Mouse (Mus musculus) CH12.LX (cell line): ENCODE results near the gene Sema6d.

ENCODE experiments used
- CTCF ChIP-seq, 2 experiments: IDR thresholded peaks in 1 of 2; conservative IDR thresholded peaks in 1 of 2; 2 replicates each; pipeline ENCODE4 v1.5.1; 2011 to 2012; ENCODE audit warnings: low read depth in 2 of 2, low read length in 2 of 2, improper control_type of control experiment in 1 of 2, inconsistent platforms in 1 of 2, mild to moderate bottlenecking in 1 of 2, moderate library complexity in 1 of 2
- EP300 ChIP-seq: IDR thresholded peaks from 2 replicates; pipeline ENCODE4 v1.6.1; 2011; ENCODE audit warnings: low read length, improper control_type of control experiment
- ETS1 ChIP-seq: conservative IDR thresholded peaks from 2 replicates; pipeline ENCODE4 v1.6.1; 2012; ENCODE audit warnings: low read depth, mild to moderate bottlenecking, inconsistent platforms, low read length, improper control_type of control experiment, moderate library complexity
- MAX ChIP-seq: IDR thresholded peaks from 2 replicates; pipeline ENCODE4 v1.6.1; 2011; ENCODE audit warnings: low read length, improper control_type of control experiment
- MEF2A ChIP-seq: IDR thresholded peaks from 2 replicates; pipeline ENCODE4 v1.6.1; 2014; ENCODE audit warnings: low read depth, mild to moderate bottlenecking, inconsistent platforms, low read length, improper control_type of control experiment, borderline replicate concordance
- POLR2A ChIP-seq: IDR thresholded peaks from 2 replicates; pipeline ENCODE4 v1.6.1; 2011; ENCODE audit warnings: low read depth, mild to moderate bottlenecking, improper control_type of control experiment, low read length
- RCOR1 ChIP-seq: conservative IDR thresholded peaks from 2 replicates; pipeline ENCODE4 v1.6.1; 2012; ENCODE audit warnings: low read depth, mild to moderate bottlenecking, inconsistent platforms, low read length, improper control_type of control experiment
- ZC3H11A ChIP-seq: IDR thresholded peaks from 2 replicates; pipeline ENCODE4 v1.6.1; 2012; ENCODE audit warnings: low read depth, mild to moderate bottlenecking, inconsistent platforms, low read length, improper control_type of control experiment

- TF ChIP-seq POLR2A, result no peak
- TF ChIP-seq MEF2A, result no peak
- TF ChIP-seq ETS1, result no peak
- TF ChIP-seq CTCF (conservative IDR thresholded peaks at IDR 0.05 in 1 of 2, IDR thresholded peaks at IDR 0.05 in 1 of 2; ENCODE audit: low read depth in 2 of 2, low read length in 2 of 2), result no peak
- no peak for TF ChIP-seq ZC3H11A
- TF ChIP-seq EP300, result no peak
- no peak for TF ChIP-seq MAX
- TF ChIP-seq RCOR1, result no peak
Measured at GRCm38 (mm10) chr2:124650609-124651008, 560.8 kb downstream of the Sema6d start.
